9 mouse cellular contexts compared by ENCODE assay signal in genomic region chr3:69908074-69908473, GRCm38 (mm10). TPM values are rescaled to one million over a fixed set of nuclear protein-coding genes. Genes with fewer than 3 reads are reported as not detected.
DNase-seq lines count a peak whose midpoint lies in the region; ATAC-seq and TF ChIP-seq lines count a peak whose summit lies in the region.
"Had no signal": no experiment of that assay in that cellular context is flagged by ENCODE, and none has a peak within 500 bp of the region (broad histone marks: within the 10 kb centered on the region; RNA-seq: fewer than 3 reads in every experiment).

No protein-coding gene starts in this region.

- peak; percentile 36; the same call in 1 of the 2 replicates for ATAC-seq in hindbrain, postnatal 0 days
- ATAC-seq in monocyte, adult 5-6 weeks (replicated peaks; ENCODE audit: insufficient number of reproducible peaks, low FRiP score, low TSS enrichment, poor library complexity, severe bottlenecking): no peak

- no peaks in the 10 kb centered on the region for H3K9me3 ChIP-seq in hindbrain, postnatal 0 days (ENCODE audit: low read length)

- no peak overlapping the region for H3K4me2 ChIP-seq in hindbrain, postnatal 0 days (ENCODE audit: low read depth, low read length)

- peak; percentile 17; the same call in 1 of the 2 replicates for TF ChIP-seq CTCF in cerebellum, adult 2 months (IDR thresholded peaks at IDR 0.05; ENCODE audit: borderline replicate concordance, insufficient read depth, low read depth, low read length)
- peak; percentile 77 for TF ChIP-seq CTCF in hindbrain, postnatal 0 days (IDR thresholded peaks at IDR 0.05; ENCODE audit: low read depth)

- no peaks in the 10 kb centered on the region; the same call in 1 of the 2 replicates for H3K4me1 ChIP-seq in cerebellum, adult 2 months (ENCODE audit: control insufficient read depth, insufficient read depth, low read length)
- no peaks in the 10 kb centered on the region for H3K4me1 ChIP-seq in hindbrain, postnatal 0 days (ENCODE audit: insufficient read depth, low read length)

- H3K27ac ChIP-seq in cerebellum, adult 2 months (ENCODE audit: insufficient read depth, low read length): no peak overlapping the region
- no peak overlapping the region for H3K27ac ChIP-seq in hindbrain, postnatal 0 days

- H3K27me3 ChIP-seq in cerebellum, adult 2 months (ENCODE audit: control insufficient read depth, insufficient read depth, low read length): no peaks in the 10 kb centered on the region
- no peaks in the 10 kb centered on the region for H3K27me3 ChIP-seq in hindbrain, postnatal 0 days (ENCODE audit: insufficient read depth, low read length)

- no peak overlapping the region for H3K9ac ChIP-seq in hindbrain, postnatal 0 days (replicated peaks; ENCODE audit: low read length)

- peak in 1 of 2 experiments; percentile 18 for DNase-seq in cerebellum, adult 2 months
- DNase-seq in cerebellum, postnatal 36 days: no peak
- DNase-seq in thymus, postnatal 0 days (ENCODE audit: low spot score): peak; percentile 32
- no peak for DNase-seq in thymus, postnatal 36 days
- DNase-seq in hindbrain, postnatal 0 days (ENCODE audit: low spot score): peak; percentile 76
- DNase-seq in natural killer cell, adult 2 months (ENCODE audit: low spot score in 2 of 2): no peak
- DNase-seq in lung, postnatal 36 days: no peak

- no peak for TF ChIP-seq POLR2A in cerebellum, adult 2 months (IDR thresholded peaks at IDR 0.05; ENCODE audit: borderline replicate concordance, insufficient read depth, low read length)

- 58% methylated on average over 4 of the region's 4 CpGs for WGBS in cerebellum, adult 2 months
- WGBS in hindbrain, postnatal 0 days: 63% methylated on average over 4 of the region's 4 CpGs

- no peaks in the 10 kb centered on the region for H3K36me3 ChIP-seq in hindbrain, postnatal 0 days (ENCODE audit: insufficient read depth, low read length)

- no peak overlapping the region for H3K4me3 ChIP-seq in cerebellum, adult 2 months (replicated peaks; ENCODE audit: insufficient read depth, low read depth, low read length)
- H3K4me3 ChIP-seq in hindbrain, postnatal 0 days (ENCODE audit: low read length): no peak overlapping the region

RNA-seq across cellular contexts. Expression of gene Sptssb, which starts 48.3 kb away (rescaled TPM):
- 31.7 and 36.1 TPM in 2 replicates for polyA plus RNA-seq in cerebellum, adult 2 months (2012; rRNA removed)
- 10.9 and 12.3 TPM in 2 replicates for polyA plus RNA-seq in thymus, postnatal 0 days (2015; fragmentation: Nextera tagmentation; extraction: Ambion mirVana)
- total RNA-seq in hindbrain, postnatal 0 days (2014; rRNA removed): 1.5 TPM in 2 replicates
- 1.6 and 1.7 TPM in 2 replicates for polyA plus RNA-seq in hindbrain, postnatal 0 days (2015; fragmentation: Nextera tagmentation; extraction: Ambion mirVana)
- not detected in 3 replicates for total RNA-seq in monocyte, adult 5-6 weeks (2017)
- polyA plus RNA-seq: testis, adult 2 months had no signal

Comparison
In these comparisons a context has a peak if more than half of its experiments do, and no peak if none do; other contexts are left out.
1. DNase-seq: peak in thymus, postnatal 0 days (single experiment) and hindbrain, postnatal 0 days (single experiment); none in cerebellum, postnatal 36 days (0 of 2), thymus, postnatal 36 days (0 of 2), natural killer cell, adult 2 months (0 of 2) and lung, postnatal 36 days (single experiment).